Mouse (Mus musculus) urinary bladder, postnatal 25 days (tissue): ENCODE results near the gene Padi6.
A peak's percentile ranks its signal among the peaks of the same experiment; 100 is the strongest.

Experiments used
- DNase-seq: peaks from one replicate; pipeline ENCODE4 v3.0.0; 2022; ENCODE audit warnings: low spot score

The Padi6 gene

DNA sequence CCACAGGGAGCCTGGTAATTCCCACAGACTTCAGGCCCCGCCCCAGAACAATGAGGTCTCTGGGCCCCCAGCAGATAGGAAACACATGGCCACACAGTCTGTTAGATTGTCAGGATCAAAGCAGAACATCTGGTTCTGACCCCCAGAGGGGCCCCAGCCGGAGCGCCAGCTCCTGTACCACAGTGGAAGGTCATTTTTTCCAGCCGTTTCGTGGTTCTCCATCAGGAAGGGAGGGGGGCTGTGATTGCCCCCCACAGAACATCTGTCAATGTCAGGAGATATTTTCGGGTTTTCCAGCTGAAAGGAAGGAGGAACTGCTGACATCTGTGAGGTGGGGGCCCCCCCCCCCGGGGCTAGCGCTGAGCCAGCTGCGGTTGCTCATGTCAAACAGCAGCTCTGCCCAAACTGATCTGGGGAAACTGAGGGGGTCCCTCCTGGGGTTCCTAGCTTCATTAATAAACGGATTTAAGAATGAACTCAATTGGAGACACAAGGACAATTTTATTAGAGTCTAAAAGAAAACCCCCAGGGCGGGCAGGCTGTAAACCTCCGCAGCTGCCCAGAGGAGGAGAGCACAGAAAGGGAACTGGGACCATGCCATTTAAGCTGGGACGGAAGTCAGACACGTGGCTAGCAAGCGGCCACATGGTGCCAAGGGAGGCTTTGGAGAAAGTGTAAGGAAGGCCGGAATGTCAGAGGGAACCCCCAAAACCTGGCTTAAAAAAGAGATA, 58.1 kb downstream of the Padi6 start:
- DNase-seq: no peak

DNA sequence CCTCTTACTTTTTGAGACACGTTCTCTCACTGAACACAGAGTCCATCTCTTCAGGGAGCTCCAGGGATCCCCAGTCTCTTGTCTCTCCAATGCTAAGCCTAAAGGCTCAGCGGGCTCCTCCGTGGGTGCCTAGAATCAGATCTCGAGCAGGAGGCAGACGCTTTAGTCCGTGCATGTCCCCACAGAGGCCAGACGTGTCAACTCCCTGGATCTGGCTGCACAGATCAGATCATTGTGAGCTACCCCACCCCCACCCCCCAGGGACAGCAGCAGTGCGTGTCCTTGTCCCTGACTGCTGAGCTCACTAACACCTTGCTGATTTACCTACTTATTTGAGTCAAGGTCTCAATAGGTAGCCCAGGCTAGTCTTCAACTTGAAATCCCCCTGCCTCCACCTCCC, 58.8 kb downstream of the Padi6 start:
- DNase-seq: no peak

DNA sequence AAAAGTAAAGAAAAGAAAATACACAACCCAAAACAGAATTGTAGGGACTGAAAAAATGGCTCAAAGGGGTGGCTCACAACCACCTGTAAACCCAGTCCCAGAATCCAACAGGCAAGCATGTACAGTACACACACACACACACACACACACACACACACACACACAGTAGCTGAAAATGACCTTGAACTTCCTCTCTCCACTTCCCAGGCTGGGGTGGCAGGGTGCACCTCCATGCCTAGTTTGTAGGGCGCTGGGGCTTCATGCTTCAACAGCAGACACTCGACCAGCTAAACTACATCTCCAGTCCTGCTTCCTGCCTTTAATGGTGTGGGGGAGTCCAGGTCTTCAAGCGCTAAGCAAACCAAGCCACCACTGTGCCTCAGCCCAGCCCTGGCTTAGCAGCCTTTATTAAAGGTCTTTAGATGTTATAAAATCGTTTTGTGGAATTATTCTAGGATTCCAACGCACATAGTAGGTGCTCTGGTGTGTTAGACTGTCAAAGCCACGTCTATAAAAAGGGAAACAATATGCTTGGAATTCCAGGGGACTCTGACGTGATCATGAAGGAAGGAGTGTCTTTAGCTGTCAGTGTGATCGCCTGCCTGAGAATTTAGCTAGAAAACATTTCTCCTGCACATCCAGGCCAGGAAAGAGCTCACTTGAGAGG, 61.6 kb downstream of the Padi6 start:
- DNase-seq: no peak

DNA sequence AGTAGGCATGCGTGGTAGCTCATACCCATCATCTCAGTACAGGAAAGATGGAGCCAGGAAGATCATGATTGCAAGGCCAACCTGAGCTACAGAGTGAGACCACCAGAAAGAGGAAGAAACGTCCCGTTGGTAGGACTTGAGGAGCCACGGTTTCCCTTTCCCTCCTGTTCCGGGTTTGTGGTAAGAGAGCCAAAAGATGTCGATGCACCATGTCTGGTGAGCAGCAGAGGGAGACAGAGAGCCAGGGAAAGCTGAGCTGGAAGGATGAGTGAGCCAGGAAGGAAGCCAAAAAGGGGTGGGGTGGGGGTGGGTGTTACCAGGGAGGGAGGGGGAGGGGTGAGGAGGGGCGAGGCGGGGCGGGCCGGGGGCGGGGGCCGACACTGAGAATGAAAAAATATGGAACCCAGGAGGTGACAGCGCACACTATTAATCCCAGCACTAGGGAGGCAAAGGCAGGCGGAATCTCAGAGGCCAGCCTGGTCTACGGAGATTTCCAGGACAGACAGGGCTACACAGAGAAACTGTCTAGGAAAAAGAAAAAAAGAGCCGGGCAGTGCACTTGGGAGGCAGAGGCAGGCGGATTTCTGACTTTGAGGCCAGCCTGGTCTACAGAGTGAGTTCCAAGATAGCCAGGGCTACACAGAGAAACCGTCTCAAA, 62.6 kb downstream of the Padi6 start:
- peak; percentile 81 for DNase-seq

DNA sequence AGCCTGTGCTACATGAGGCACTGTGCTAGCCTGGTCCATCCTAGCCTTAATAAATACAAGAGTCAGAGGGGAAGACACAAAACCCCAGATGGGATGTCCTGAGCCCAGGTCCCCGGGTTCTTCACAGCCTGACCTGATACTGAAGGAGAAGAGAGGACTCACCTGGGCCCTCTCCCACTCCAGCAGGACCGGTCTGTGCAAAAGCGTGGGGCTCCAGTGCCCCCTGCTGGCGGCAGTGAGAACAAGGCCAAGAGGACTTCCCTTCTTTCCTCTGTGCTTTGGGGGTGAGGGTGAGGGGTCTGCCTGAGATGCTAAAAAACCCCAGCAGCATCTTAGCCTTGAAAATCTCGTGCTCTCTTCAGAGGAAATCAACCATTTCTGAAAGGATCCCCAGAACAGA, 63.4 kb downstream of the Padi6 start:
- no peak for DNase-seq
